Mouse (Mus musculus) frontal cortex, postnatal 25 days (tissue): ENCODE results near the gene Kcnq5.
"Not testable (repeated sequence)": the region's sequence is repeated elsewhere in the genome, so short reads cannot be mapped to it uniquely, and the experiment has no call there.

ENCODE experiments used
- DNase-seq, 2 experiments: peaks; one replicate each; pipeline ENCODE4 v3.0.0; 2022; ENCODE audit warnings: low spot score in 2 of 2

Gene Kcnq5

GRCm38 (mm10) chr1:21635406-21635805 is 326.3 kb downstream of the Kcnq5 start:
- no peak for DNase-seq

- no peak for DNase-seq
These were observed 327.7 kb downstream of the Kcnq5 start for GRCm38 (mm10) chr1:21634013-21634412.

- no peak for DNase-seq
These were observed 339.3 kb downstream of the Kcnq5 start for GRCm38 (mm10) chr1:21622455-21622854.

GRCm38 (mm10) chr1:21622039-21622438 is 339.7 kb downstream of the Kcnq5 start:
- no peak for DNase-seq

- no peak for DNase-seq
These were observed 343.0 kb downstream of the Kcnq5 start for GRCm38 (mm10) chr1:21618712-21619111.

GRCm38 (mm10) chr1:21616666-21617065 is 345.1 kb downstream of the Kcnq5 start:
- no peak for DNase-seq

- no peak for DNase-seq
These were observed 347.8 kb downstream of the Kcnq5 start for GRCm38 (mm10) chr1:21613933-21614332.

GRCm38 (mm10) chr1:21604003-21604402 is 357.7 kb downstream of the Kcnq5 start:
- no peak for DNase-seq

- no peak for DNase-seq
These were observed 359.2 kb downstream of the Kcnq5 start for GRCm38 (mm10) chr1:21602567-21602966.

GRCm38 (mm10) chr1:21600606-21601005 is 361.1 kb downstream of the Kcnq5 start:
- DNase-seq: no peak

- DNase-seq: no peak
These were observed 367.9 kb downstream of the Kcnq5 start for GRCm38 (mm10) chr1:21593872-21594271.

- not testable (repeated sequence) for DNase-seq
These were observed 394.3 kb downstream of the Kcnq5 start for GRCm38 (mm10) chr1:21567397-21567796.

GRCm38 (mm10) chr1:21554630-21555029 is 407.1 kb downstream of the Kcnq5 start:
- DNase-seq: no peak

GRCm38 (mm10) chr1:21552715-21553114 is 409.0 kb downstream of the Kcnq5 start:
- no peak for DNase-seq

- DNase-seq: no peak
These were observed 417.8 kb downstream of the Kcnq5 start for GRCm38 (mm10) chr1:21543909-21544308.

GRCm38 (mm10) chr1:21539486-21539885 is 422.3 kb downstream of the Kcnq5 start:
- no peak for DNase-seq

GRCm38 (mm10) chr1:21530823-21531222 is 430.9 kb downstream of the Kcnq5 start:
- no peak for DNase-seq

GRCm38 (mm10) chr1:21521995-21522394 is 439.7 kb downstream of the Kcnq5 start:
- DNase-seq: no peak

- DNase-seq: no peak
These were observed 440.3 kb downstream of the Kcnq5 start for GRCm38 (mm10) chr1:21521475-21521874.

GRCm38 (mm10) chr1:21520116-21520645 is 441.6 kb downstream of the Kcnq5 start:
- no peak for DNase-seq

- DNase-seq: no peak
These were observed 455.1 kb downstream of the Kcnq5 start for GRCm38 (mm10) chr1:21506665-21507064.

GRCm38 (mm10) chr1:21499815-21500534 is 461.8 kb downstream of the Kcnq5 start:
- DNase-seq: no peak

GRCm38 (mm10) chr1:21496307-21496706 is 465.4 kb downstream of the Kcnq5 start:
- DNase-seq: no peak

- DNase-seq: no peak
These were observed 473.1 kb downstream of the Kcnq5 start for GRCm38 (mm10) chr1:21488645-21489044.
